Mouse (Mus musculus): ENCODE results near the gene Eif3c. TPM values are rescaled to one million over a fixed set of nuclear protein-coding genes. Genes with fewer than 3 reads are reported as not detected.

Eif3c gene
- polyA plus RNA-seq, 1 experiment, result 108 TPM

Other genes starting within 250 kb of the Eif3c start
- 1.7 TPM in 1 of 2 replicates, not detected in the other for gene Lat, start 196.8 kb downstream of the Eif3c start, polyA plus RNA-seq (2012; ENCODE audit: insufficient read depth, insufficient read length, missing spikeins)
- gene Spns1, start 189.0 kb downstream of the Eif3c start, polyA plus RNA-seq (2012; ENCODE audit: insufficient read depth, insufficient read length, missing spikeins), result 10.1 and 12.6 TPM in 2 replicates
- gene Nfatc2ip, start 169.7 kb downstream of the Eif3c start, polyA plus RNA-seq (2012; ENCODE audit: insufficient read depth, insufficient read length, missing spikeins), result 1.2 and 2.5 TPM in 2 replicates
- 2.4 TPM in 1 of 2 replicates, not detected in the other for gene Cd19, start 151.5 kb downstream of the Eif3c start, polyA plus RNA-seq (2012; ENCODE audit: insufficient read depth, insufficient read length, missing spikeins)
- 2.9 and 6.4 TPM in 2 replicates for gene Rabep2, start 137.7 kb downstream of the Eif3c start, polyA plus RNA-seq (2012; ENCODE audit: insufficient read depth, insufficient read length, missing spikeins)
- gene Atp2a1, start 103.3 kb downstream of the Eif3c start, polyA plus RNA-seq (2012; ENCODE audit: insufficient read depth, insufficient read length, missing spikeins), result 236 and 316 TPM in 2 replicates
- 34.7 and 38.2 TPM in 2 replicates for gene Sh2b1, start 91.0 kb downstream of the Eif3c start, polyA plus RNA-seq (2012; ENCODE audit: insufficient read depth, insufficient read length, missing spikeins)
- 184 and 254 TPM in 2 replicates for gene Tufm, start 79.0 kb downstream of the Eif3c start, polyA plus RNA-seq (2012; ENCODE audit: insufficient read depth, insufficient read length, missing spikeins)
- gene Atxn2l, start 63.0 kb downstream of the Eif3c start, polyA plus RNA-seq (2012; ENCODE audit: insufficient read depth, insufficient read length, missing spikeins), result 21.4 and 27.7 TPM in 2 replicates
- 5.8 and 12.6 TPM in 2 replicates for gene Apobr, start 18.5 kb upstream of the Eif3c start, polyA plus RNA-seq (2012; ENCODE audit: insufficient read depth, insufficient read length, missing spikeins)
- gene Cln3, start 19.4 kb upstream of the Eif3c start, polyA plus RNA-seq (2012; ENCODE audit: insufficient read depth, insufficient read length, missing spikeins), result 16.1 and 18.9 TPM in 2 replicates
- not detected in 2 replicates for gene Il27, start 28.5 kb upstream of the Eif3c start, polyA plus RNA-seq (2012; ENCODE audit: insufficient read depth, insufficient read length, missing spikeins)
- gene Nupr1, start 64.5 kb upstream of the Eif3c start, polyA plus RNA-seq (2012; ENCODE audit: insufficient read depth, insufficient read length, missing spikeins), result 89.5 and 149 TPM in 2 replicates
- 18.3 and 20.6 TPM in 2 replicates for gene Sgf29, start 82.9 kb upstream of the Eif3c start, polyA plus RNA-seq (2012; ENCODE audit: insufficient read depth, insufficient read length, missing spikeins)
- gene Sult1a1, start 110.0 kb upstream of the Eif3c start, polyA plus RNA-seq (2012; ENCODE audit: insufficient read depth, insufficient read length, missing spikeins), result 40.9 and 98.4 TPM in 2 replicates
- gene Bola2, start 129.0 kb upstream of the Eif3c start, polyA plus RNA-seq (2012; ENCODE audit: insufficient read depth, insufficient read length, missing spikeins), result 40.0 and 49.0 TPM in 2 replicates
- gene Slx1b, start 129.4 kb upstream of the Eif3c start, polyA plus RNA-seq (2012; ENCODE audit: insufficient read depth, insufficient read length, missing spikeins), result 4.0 and 5.8 TPM in 2 replicates
- gene Coro1a, start 141.4 kb upstream of the Eif3c start, polyA plus RNA-seq (2012; ENCODE audit: insufficient read depth, insufficient read length, missing spikeins), result 8.5 and 10.0 TPM in 2 replicates
- gene Mapk3, start 193.2 kb upstream of the Eif3c start, polyA plus RNA-seq (2012; ENCODE audit: insufficient read depth, insufficient read length, missing spikeins), result 68.9 and 90.6 TPM in 2 replicates
- not detected in 2 replicates for gene Gdpd3, start 199.9 kb upstream of the Eif3c start, polyA plus RNA-seq (2012; ENCODE audit: insufficient read depth, insufficient read length, missing spikeins)
- gene Ypel3, start 210.5 kb upstream of the Eif3c start, polyA plus RNA-seq (2012; ENCODE audit: insufficient read depth, insufficient read length, missing spikeins), result 156 and 157 TPM in 2 replicates
- not detected in 2 replicates for gene Tbx6, start 215.1 kb upstream of the Eif3c start, polyA plus RNA-seq (2012; ENCODE audit: insufficient read depth, insufficient read length, missing spikeins)
- gene Ppp4c, start 226.1 kb upstream of the Eif3c start, polyA plus RNA-seq (2012; ENCODE audit: insufficient read depth, insufficient read length, missing spikeins), result 46.4 and 53.3 TPM in 2 replicates
- 50.7 and 63.7 TPM in 2 replicates for gene Fam57b, start 231.3 kb upstream of the Eif3c start, polyA plus RNA-seq (2012; ENCODE audit: insufficient read depth, insufficient read length, missing spikeins)

Data from brown adipose tissue, adult 24 weeks (tissue).